Mouse (Mus musculus) liver, embryonic 14.5 days (tissue): ENCODE measurements around the gene Myt1l. TPM values are rescaled to one million over a fixed set of nuclear protein-coding genes. Genes with fewer than 3 reads are reported as not detected.

Source experiments
- ATAC-seq: fragments of 200-750 bp; cut with Nextera tagmentation; 2 replicates; pipeline ENCODE4 v1.8.0; 2017; ENCODE audit warnings: moderate number of reproducible peaks, mild to moderate bottlenecking, moderate library complexity; ENCODE audit not compliant: insufficient read depth
- DNase-seq, 3 experiments: peaks; one replicate each; pipeline ENCODE4 v3.0.0-alpha.2; 2012 to 2013; ENCODE audit warnings: low read depth in 3 of 3, low spot score in 3 of 3
- H3K27ac ChIP-seq: fragments of 300-500 bp; sonication (generic); 2 replicates; pipeline ENCODE4 v1.5.1; 2014; ENCODE audit warnings: moderate library complexity, mild to moderate bottlenecking, control low read depth, inconsistent platforms
- H3K27me3 ChIP-seq: fragments of 300-500 bp; sonication (generic); 2 replicates; pipeline ENCODE4 v1.6.1; 2014; ENCODE audit warnings: mild to moderate bottlenecking, low read length, moderate library complexity; ENCODE audit not compliant: control insufficient read depth, insufficient read depth
- H3K36me3 ChIP-seq: fragments of 300-500 bp; sonication (generic); replicated peaks from 2 replicates; pipeline ENCODE4 v1.6.1; 2014; ENCODE audit warnings: low read depth; ENCODE audit not compliant: control insufficient read depth, insufficient read depth
- H3K4me1 ChIP-seq, 2 experiments: fragments of 200-500 bp in 1 of 2; fragments of 300-500 bp in 1 of 2; sonication (generic) in 1 of 2; replicated peaks; 2 replicates each; pipeline ENCODE4 v1.6.1; 2012 to 2014; ENCODE audit warnings: antibody characterized with exemption in 1 of 2, inconsistent platforms in 1 of 2, low read length in 1 of 2; ENCODE audit not compliant: control insufficient read depth in 2 of 2, insufficient read depth in 2 of 2
- H3K4me2 ChIP-seq: fragments of 300-500 bp; sonication (generic); 2 replicates; pipeline ENCODE4 v1.6.1; 2014; ENCODE audit warnings: low read depth, mild to moderate bottlenecking, control low read depth, moderate library complexity
- H3K4me3 ChIP-seq, 2 experiments: fragments of 200-500 bp in 1 of 2; fragments of 300-500 bp in 1 of 2; sonication (generic) in 1 of 2; 2 replicates each; pipeline ENCODE4 v1.5.1; 2012 to 2014; ENCODE audit warnings: low read depth in 2 of 2, low read length in 2 of 2, mild to moderate bottlenecking in 2 of 2, control low read depth in 1 of 2, inconsistent platforms in 1 of 2, moderate library complexity in 1 of 2; ENCODE audit not compliant: insufficient read depth in 1 of 2
- H3K9ac ChIP-seq: fragments of 300-500 bp; sonication (generic); replicated peaks from 2 replicates; pipeline ENCODE4 v1.6.1; 2014; ENCODE audit warnings: mild to moderate bottlenecking, control low read depth, moderate library complexity
- H3K9me3 ChIP-seq: fragments of 300-500 bp; sonication (generic); 2 replicates; pipeline ENCODE4 v1.6.1; 2016; ENCODE audit warnings: low read length, mixed read lengths; ENCODE audit not compliant: control insufficient read depth
- CTCF ChIP-seq: IDR thresholded peaks from 2 replicates; pipeline ENCODE4 v1.5.1; 2016; ENCODE audit warnings: antibody characterized with exemption, low read depth, control low read depth
- EP300 ChIP-seq: IDR thresholded peaks from 2 replicates; pipeline ENCODE4 v1.6.1; 2016; ENCODE audit warnings: antibody characterized with exemption, low read depth
- WGBS: fragments of 180-500 bp; shearing (Covaris S2); extraction: QIAGEN DNeasy Blood & Tissue Kit; methylation state at CpG from one replicate; pipeline ENCODE4 v1.1.7; 2014; ENCODE audit not compliant: insufficient replicate concordance; 5-methylcytosine and 5-hydroxymethylcytosine counted together
- polyA plus RNA-seq, 2 experiments: library from polyadenylated mRNA; depleted of rRNA in 1 of 2; stranded (reverse) in 1 of 2; unstranded in 1 of 2; fragments of >200 nt; fragmentation: Nextera tagmentation in 1 of 2; extraction: Ambion mirVana in 1 of 2; gene quantifications; 2 replicates each; pipeline versions ENCODE4 v1.2.1 to v1.2.3; 2012 to 2014

The Myt1l gene
- polyA plus RNA-seq, 2 experiments: not detected

GRCm38 (mm10) chr12:29740346-29741025 is 212.3 kb downstream of the Myt1l start:
- Histone ChIP-seq H3K4me2 (no peak overlapping the region), H3K9me3 (no peaks in the 10 kb centered on the region), H3K4me1 (no peaks in the 10 kb centered on the region), H3K27me3 (no peaks in the 10 kb centered on the region), H3K4me3 (no peak overlapping the region), H3K27ac (no peak overlapping the region), H3K9ac (no peak overlapping the region), H3K36me3 (no peaks in the 10 kb centered on the region)
- TF ChIP-seq CTCF (no peak), EP300 (no peak)
- 58% methylated on average over 8 of the region's 8 CpGs for WGBS
- no peak for ATAC-seq
- DNase-seq: no peak

DNA sequence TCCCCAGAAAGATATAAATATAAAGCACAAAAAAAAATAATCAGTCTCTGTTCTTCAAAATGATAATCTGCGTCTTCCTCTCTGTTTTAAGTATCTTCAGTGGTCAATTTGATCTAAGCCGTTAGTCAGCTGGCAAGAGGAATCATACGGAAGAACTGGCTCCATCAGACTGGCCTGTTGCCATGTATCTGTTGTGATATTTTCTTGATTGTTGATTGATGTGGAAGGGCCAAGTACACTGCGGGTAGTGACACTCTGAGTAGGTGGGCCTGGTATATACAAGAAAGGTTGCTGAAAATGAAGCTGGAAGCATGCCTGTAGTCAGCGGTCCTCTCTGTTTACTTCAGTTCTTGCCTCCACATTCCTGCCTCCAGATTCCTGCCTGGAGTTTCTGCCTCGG is 213.0 kb downstream of the Myt1l start:
- H3K4me2 ChIP-seq: no peak overlapping the region
- ATAC-seq (no peak), DNase-seq (no peak)
- H3K27ac ChIP-seq: no peak overlapping the region
- no peaks in the 10 kb centered on the region for H3K36me3 ChIP-seq
- no peak overlapping the region for H3K4me3 ChIP-seq
- TF ChIP-seq EP300 (no peak), CTCF (no peak)
- H3K9ac ChIP-seq: no peak overlapping the region
- no peaks in the 10 kb centered on the region for H3K4me1 ChIP-seq
- 68% methylated on average over 6 of the region's 6 CpGs for WGBS
- H3K27me3 ChIP-seq: no peaks in the 10 kb centered on the region
- H3K9me3 ChIP-seq: no peaks in the 10 kb centered on the region

DNA sequence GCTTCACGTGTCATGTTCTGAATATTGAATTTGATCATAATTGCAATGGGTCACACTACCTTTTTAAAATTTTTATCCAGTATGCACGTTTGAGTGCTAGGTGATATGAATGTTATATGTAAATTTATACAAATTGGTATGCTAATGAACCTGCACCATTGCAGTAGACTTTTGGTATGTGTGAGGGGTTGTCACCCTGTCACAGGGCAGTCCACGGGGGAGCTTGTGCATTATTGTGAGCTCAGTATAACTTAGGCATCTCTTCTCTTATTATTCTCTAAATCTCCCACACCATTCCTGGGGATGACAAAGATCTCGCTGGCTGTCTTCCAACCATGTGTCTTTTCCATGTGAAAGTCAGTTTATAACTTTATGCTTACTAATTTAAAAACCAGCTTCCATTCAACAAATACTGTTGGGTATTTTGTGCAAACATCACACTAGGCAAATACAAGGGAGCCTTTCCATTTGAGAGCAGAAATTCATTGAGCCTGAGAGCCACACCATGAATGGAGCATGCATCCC is 222.5 kb downstream of the Myt1l start:
- Histone ChIP-seq H3K9ac (no peak overlapping the region), H3K27ac (no peak overlapping the region), H3K4me3 (no peak overlapping the region), H3K4me2 (no peak overlapping the region), H3K36me3 (no peaks in the 10 kb centered on the region), H3K4me1 (no peaks in the 10 kb centered on the region), H3K27me3 (no peaks in the 10 kb centered on the region), H3K9me3 (no peaks in the 10 kb centered on the region)
- no peak for ATAC-seq
- no peak for TF ChIP-seq CTCF
- TF ChIP-seq EP300: no peak
- no peak for DNase-seq
- WGBS: 50% methylated on average over 4 of the region's 4 CpGs

GRCm38 (mm10) chr12:29755086-29755871 is 227.1 kb downstream of the Myt1l start:
- WGBS: 56% methylated on average over 5 of the region's 5 CpGs
- Histone ChIP-seq H3K4me2 (no peak overlapping the region), H3K36me3 (no peaks in the 10 kb centered on the region), H3K27me3 (no peaks in the 10 kb centered on the region), H3K4me3 (no peak overlapping the region), H3K27ac (no peak overlapping the region), H3K9ac (no peak overlapping the region), H3K4me1 (no peaks in the 10 kb centered on the region), H3K9me3 (no peaks in the 10 kb centered on the region)
- no peak for ATAC-seq
- TF ChIP-seq EP300: no peak
- no peak for TF ChIP-seq CTCF
- DNase-seq: no peak

DNA sequence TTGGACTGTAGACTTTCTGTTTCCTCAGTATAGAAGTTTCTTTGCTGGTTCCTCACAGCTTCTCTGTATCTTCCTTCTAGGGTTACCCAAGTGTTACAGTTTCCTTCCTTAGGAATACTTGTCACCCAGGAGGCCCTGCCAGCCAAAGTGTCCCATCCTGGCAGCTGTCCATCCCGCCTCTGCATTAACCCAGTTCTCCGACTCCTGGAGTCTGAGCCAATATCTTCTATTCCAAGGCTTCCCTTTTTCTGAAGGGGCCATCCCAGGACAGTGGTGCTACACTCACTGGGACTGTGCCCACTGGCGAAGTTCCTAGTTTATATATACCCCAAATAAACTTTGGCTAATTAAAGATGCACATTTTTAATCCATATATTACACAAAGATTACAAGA is 227.7 kb downstream of the Myt1l start:
- Histone ChIP-seq H3K9ac (no peak overlapping the region), H3K27ac (no peak overlapping the region), H3K9me3 (no peaks in the 10 kb centered on the region), H3K4me3 (no peak overlapping the region), H3K36me3 (no peaks in the 10 kb centered on the region), H3K4me2 (no peak overlapping the region), H3K4me1 (no peaks in the 10 kb centered on the region), H3K27me3 (no peaks in the 10 kb centered on the region)
- TF ChIP-seq CTCF: no peak
- TF ChIP-seq EP300: no peak
- DNase-seq: no peak
- ATAC-seq: no peak
- WGBS: 47% methylated on average over 3 of the region's 3 CpGs
